Mouse (Mus musculus): ENCODE data around the gene Tnik. TPM values are rescaled to one million over a fixed set of nuclear protein-coding genes. Genes with fewer than 3 reads are reported as not detected.

Tnik gene
- polyA plus RNA-seq, 1 experiment: 23.6 TPM

DNA sequence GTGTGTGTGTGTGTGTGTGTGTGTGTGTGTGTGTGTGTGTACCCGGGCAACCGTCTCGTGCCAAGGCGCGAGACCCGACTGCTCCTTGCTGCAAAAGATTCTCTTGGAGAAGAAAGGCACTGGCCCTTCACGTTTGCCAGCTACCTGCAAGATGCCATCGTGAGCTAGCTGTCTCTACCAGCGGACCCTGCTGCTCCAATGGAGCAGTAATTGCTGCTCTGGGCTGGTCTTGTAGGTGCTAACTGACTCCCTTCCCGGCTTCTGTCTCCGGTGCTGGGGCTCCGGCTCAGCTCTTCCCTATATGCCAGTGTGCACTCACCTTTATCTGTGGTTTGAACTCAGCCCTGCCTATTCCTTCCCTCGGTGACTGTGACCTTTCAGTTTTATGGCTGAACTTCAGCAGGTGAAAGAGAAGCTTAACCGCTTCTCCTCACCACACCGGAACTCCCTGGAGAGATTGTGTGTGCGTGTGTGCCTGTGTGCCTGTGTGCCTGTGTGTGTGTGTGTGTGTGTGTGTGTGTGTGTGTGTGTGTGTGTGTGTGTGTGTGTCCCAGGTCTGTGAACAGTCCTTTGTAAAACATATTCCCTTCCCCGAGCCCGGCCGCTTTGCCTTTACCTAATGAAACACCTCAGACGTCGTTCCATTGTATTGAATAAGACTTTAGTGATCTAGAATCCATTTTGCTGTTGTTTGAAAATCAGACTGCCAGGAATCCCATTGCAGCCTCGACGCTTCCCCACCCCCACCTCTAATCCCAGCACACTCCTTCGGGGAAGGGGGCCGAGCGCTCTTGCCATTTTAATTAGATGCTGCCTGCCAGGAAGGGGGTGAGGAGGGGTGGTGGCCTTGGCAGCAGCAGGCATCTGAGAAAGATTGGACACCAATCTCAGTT is 1.2 kb downstream of the Tnik start:
- Histone ChIP-seq H3K27me3 (ENCODE audit: control insufficient read depth, insufficient read depth, low read length) (no peaks in the 10 kb centered on the region), H3K4me1 (replicated peaks; ENCODE audit: control insufficient read depth, insufficient read depth, low read length) (peaks cover 28% of the 10 kb centered on the region), H3K4me3 (ENCODE audit: control insufficient read depth, insufficient read depth, low read length) (peak overlapping the region; percentile 99), H3K27ac (ENCODE audit: control insufficient read depth, insufficient read depth, low read length) (peak overlapping the region; percentile 83), H3K36me3 (ENCODE audit: control insufficient read depth, insufficient read depth, low read length) (no peaks in the 10 kb centered on the region)
- TF ChIP-seq POLR2A (IDR thresholded peaks at IDR 0.05; ENCODE audit: control insufficient read depth, extremely low read depth, insufficient read depth, low read length, poor library complexity) (no peak), CTCF (IDR thresholded peaks at IDR 0.05; ENCODE audit: borderline replicate concordance, control insufficient read depth, extremely low read depth, insufficient read depth, low read length, poor library complexity) (no peak)
- 5% methylated on average over 26 of the region's 26 CpGs for WGBS
- DNase-seq: peak; percentile 63

GRCm38 (mm10) chr3:28264841-28265150 is 1.8 kb downstream of the Tnik start:
- peak overlapping the region; percentile 61 for H3K27ac ChIP-seq (ENCODE audit: control insufficient read depth, insufficient read depth, low read length)

GRCm38 (mm10) chr3:28265183-28265582 is 2.2 kb downstream of the Tnik start:
- no peak for TF ChIP-seq CTCF (IDR thresholded peaks at IDR 0.05; ENCODE audit: borderline replicate concordance, control insufficient read depth, extremely low read depth, insufficient read depth, low read length, poor library complexity)
- no peak for TF ChIP-seq POLR2A (IDR thresholded peaks at IDR 0.05; ENCODE audit: control insufficient read depth, extremely low read depth, insufficient read depth, low read length, poor library complexity)
- Histone ChIP-seq H3K36me3 (ENCODE audit: control insufficient read depth, insufficient read depth, low read length) (no peaks in the 10 kb centered on the region), H3K4me1 (replicated peaks; ENCODE audit: control insufficient read depth, insufficient read depth, low read length) (peaks cover 24% of the 10 kb centered on the region), H3K27ac (ENCODE audit: control insufficient read depth, insufficient read depth, low read length) (0 out of 2 replicates have a peak overlapping the region, but pooled peaks have one; percentile 21), H3K27me3 (ENCODE audit: control insufficient read depth, insufficient read depth, low read length) (no peaks in the 10 kb centered on the region), H3K4me3 (ENCODE audit: control insufficient read depth, insufficient read depth, low read length) (peak overlapping the region; percentile 23)
- WGBS: 27% methylated on average over 4 of the region's 4 CpGs
- peak; percentile 28 for DNase-seq

More at GRCm38 (mm10) chr3:28264841-28265150, 1.8 kb downstream of the Tnik start:
- H3K4me1 ChIP-seq (replicated peaks; ENCODE audit: control insufficient read depth, insufficient read depth, low read length): peaks cover 28% of the 10 kb centered on the region
- H3K36me3 ChIP-seq (ENCODE audit: control insufficient read depth, insufficient read depth, low read length): no peaks in the 10 kb centered on the region
- TF ChIP-seq POLR2A (IDR thresholded peaks at IDR 0.05; ENCODE audit: control insufficient read depth, extremely low read depth, insufficient read depth, low read length, poor library complexity): no peak
- no peak for TF ChIP-seq CTCF (IDR thresholded peaks at IDR 0.05; ENCODE audit: borderline replicate concordance, control insufficient read depth, extremely low read depth, insufficient read depth, low read length, poor library complexity)
- DNase-seq: peak; percentile 31
- 38% methylated on average over 5 of the region's 5 CpGs for WGBS
- no peaks in the 10 kb centered on the region for H3K27me3 ChIP-seq (ENCODE audit: control insufficient read depth, insufficient read depth, low read length)
- peak overlapping the region; percentile 99 for H3K4me3 ChIP-seq (ENCODE audit: control insufficient read depth, insufficient read depth, low read length)

DNA sequence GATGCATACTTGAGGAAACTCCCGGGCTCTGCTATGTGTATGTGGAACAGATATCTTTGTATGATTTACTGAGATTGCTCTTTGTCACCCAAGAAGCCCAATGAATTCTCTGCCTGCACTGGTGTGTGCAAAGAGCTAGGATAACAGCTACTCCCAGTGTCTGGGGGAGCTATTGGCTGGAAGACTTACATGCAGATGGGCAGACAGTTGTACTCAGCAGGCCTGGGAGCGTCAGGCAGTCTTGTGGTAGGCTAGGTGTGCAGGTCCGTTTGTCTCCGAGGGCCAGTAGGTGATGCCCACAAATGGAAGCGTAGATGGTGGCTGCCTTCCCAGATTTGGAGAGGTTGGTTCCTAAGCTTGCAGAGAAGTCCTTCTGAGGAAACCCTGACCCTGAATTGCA is 2.6 kb downstream of the Tnik start:
- WGBS: 92% methylated on average over 5 of the region's 5 CpGs

GRCm38 (mm10) chr3:28267211-28267610 is 4.2 kb downstream of the Tnik start:
- TF ChIP-seq CTCF (IDR thresholded peaks at IDR 0.05; ENCODE audit: borderline replicate concordance, control insufficient read depth, extremely low read depth, insufficient read depth, low read length, poor library complexity): no peak
- Histone ChIP-seq H3K27me3 (ENCODE audit: control insufficient read depth, insufficient read depth, low read length) (no peaks in the 10 kb centered on the region), H3K4me1 (replicated peaks; ENCODE audit: control insufficient read depth, insufficient read depth, low read length) (peaks cover 21% of the 10 kb centered on the region), H3K4me3 (ENCODE audit: control insufficient read depth, insufficient read depth, low read length) (no peak overlapping the region), H3K36me3 (ENCODE audit: control insufficient read depth, insufficient read depth, low read length) (no peaks in the 10 kb centered on the region), H3K27ac (ENCODE audit: control insufficient read depth, insufficient read depth, low read length) (no peak overlapping the region)
- no peak for DNase-seq
- WGBS: 97% methylated on average over 7 of the region's 7 CpGs

More for the DNA sequence above, 2.6 kb downstream of the Tnik start:
- no peak for TF ChIP-seq POLR2A (IDR thresholded peaks at IDR 0.05; ENCODE audit: control insufficient read depth, extremely low read depth, insufficient read depth, low read length, poor library complexity)
- no peak for TF ChIP-seq CTCF (IDR thresholded peaks at IDR 0.05; ENCODE audit: borderline replicate concordance, control insufficient read depth, extremely low read depth, insufficient read depth, low read length, poor library complexity)
- peaks cover 24% of the 10 kb centered on the region for H3K4me1 ChIP-seq (replicated peaks; ENCODE audit: control insufficient read depth, insufficient read depth, low read length)
- no peaks in the 10 kb centered on the region for H3K27me3 ChIP-seq (ENCODE audit: control insufficient read depth, insufficient read depth, low read length)
- DNase-seq: no peak
- no peaks in the 10 kb centered on the region for H3K36me3 ChIP-seq (ENCODE audit: control insufficient read depth, insufficient read depth, low read length)
- H3K27ac ChIP-seq (ENCODE audit: control insufficient read depth, insufficient read depth, low read length): no peak overlapping the region
- no peak overlapping the region for H3K4me3 ChIP-seq (ENCODE audit: control insufficient read depth, insufficient read depth, low read length)

GRCm38 (mm10) chr3:28269716-28270115 is 6.7 kb downstream of the Tnik start:
- WGBS: 93% methylated on average over 2 of the region's 2 CpGs
- no peak overlapping the region for H3K4me3 ChIP-seq (ENCODE audit: control insufficient read depth, insufficient read depth, low read length)
- H3K4me1 ChIP-seq (replicated peaks; ENCODE audit: control insufficient read depth, insufficient read depth, low read length): peaks cover 16% of the 10 kb centered on the region
- H3K27me3 ChIP-seq (ENCODE audit: control insufficient read depth, insufficient read depth, low read length): no peaks in the 10 kb centered on the region
- TF ChIP-seq POLR2A (IDR thresholded peaks at IDR 0.05; ENCODE audit: control insufficient read depth, extremely low read depth, insufficient read depth, low read length, poor library complexity): no peak
- no peak for TF ChIP-seq CTCF (IDR thresholded peaks at IDR 0.05; ENCODE audit: borderline replicate concordance, control insufficient read depth, extremely low read depth, insufficient read depth, low read length, poor library complexity)
- no peak overlapping the region for H3K27ac ChIP-seq (ENCODE audit: control insufficient read depth, insufficient read depth, low read length)
- H3K36me3 ChIP-seq (ENCODE audit: control insufficient read depth, insufficient read depth, low read length): no peaks in the 10 kb centered on the region
- DNase-seq: no peak

All from thymus, adult 2 months (tissue).